Mouse (Mus musculus) hindbrain, embryonic 14.5 days (tissue): ENCODE measurements around the gene Pld5. TPM values are rescaled to one million over a fixed set of nuclear protein-coding genes. Genes with fewer than 3 reads are reported as not detected.

ENCODE experiments used
- ATAC-seq: fragments of 200-750 bp; cut with Nextera tagmentation; 2 replicates; pipeline ENCODE4 v1.8.0; 2017; ENCODE audit warnings: moderate number of reproducible peaks, mild to moderate bottlenecking, moderate TSS enrichment, moderate library complexity; ENCODE audit not compliant: low FRiP score
- DNase-seq: peaks from one replicate; pipeline ENCODE4 v3.0.0-alpha.2; 2015; ENCODE audit warnings: low spot score
- H3K27ac ChIP-seq: fragments of 300-500 bp; sonication (generic); 2 replicates; pipeline ENCODE4 v1.5.1; 2014; ENCODE audit warnings: mild to moderate bottlenecking, moderate library complexity
- H3K27me3 ChIP-seq: fragments of 300-500 bp; sonication (generic); 2 replicates; pipeline ENCODE4 v1.6.1; 2014; ENCODE audit warnings: mild to moderate bottlenecking, low read length, mixed read lengths; ENCODE audit not compliant: control insufficient read depth, insufficient read depth
- H3K36me3 ChIP-seq: fragments of 300-500 bp; sonication (generic); replicated peaks from 2 replicates; pipeline ENCODE4 v1.6.1; 2014; ENCODE audit not compliant: control insufficient read depth, insufficient read depth
- H3K4me1 ChIP-seq: fragments of 300-500 bp; sonication (generic); replicated peaks from 2 replicates; pipeline ENCODE4 v1.6.1; 2014; ENCODE audit warnings: antibody characterized with exemption, low read length, mixed read lengths; ENCODE audit not compliant: control insufficient read depth, insufficient read depth
- H3K4me2 ChIP-seq: fragments of 300-500 bp; sonication (generic); replicated peaks from 2 replicates; pipeline ENCODE4 v1.6.1; 2014; ENCODE audit warnings: mild to moderate bottlenecking, moderate library complexity
- H3K4me3 ChIP-seq: fragments of 300-500 bp; sonication (generic); replicated peaks from 2 replicates; pipeline ENCODE4 v1.5.1; 2014; ENCODE audit warnings: mild to moderate bottlenecking, low read length
- H3K9ac ChIP-seq: fragments of 300-500 bp; sonication (generic); 2 replicates; pipeline ENCODE4 v1.6.1; 2014
- H3K9me3 ChIP-seq: fragments of 300-500 bp; sonication (generic); 2 replicates; pipeline ENCODE4 v1.6.1; 2016; ENCODE audit warnings: low read length; ENCODE audit not compliant: control insufficient read depth
- WGBS: fragments of 180-500 bp; shearing (Covaris S2); extraction: QIAGEN DNeasy Blood & Tissue Kit; methylation state at CpG from one replicate; pipeline ENCODE4 v1.1.7; 2014; 5-methylcytosine and 5-hydroxymethylcytosine counted together
- polyA plus RNA-seq: library from polyadenylated mRNA; unstranded; fragments of >200 nt; fragmentation: Nextera tagmentation; extraction: Ambion mirVana; gene quantifications from 2 replicates; pipeline ENCODE4 v1.2.1, GENCODE M21; 2014

Pld5 gene
- polyA plus RNA-seq, 1 experiment from 2014 or later, result 5.5 TPM

DNA sequence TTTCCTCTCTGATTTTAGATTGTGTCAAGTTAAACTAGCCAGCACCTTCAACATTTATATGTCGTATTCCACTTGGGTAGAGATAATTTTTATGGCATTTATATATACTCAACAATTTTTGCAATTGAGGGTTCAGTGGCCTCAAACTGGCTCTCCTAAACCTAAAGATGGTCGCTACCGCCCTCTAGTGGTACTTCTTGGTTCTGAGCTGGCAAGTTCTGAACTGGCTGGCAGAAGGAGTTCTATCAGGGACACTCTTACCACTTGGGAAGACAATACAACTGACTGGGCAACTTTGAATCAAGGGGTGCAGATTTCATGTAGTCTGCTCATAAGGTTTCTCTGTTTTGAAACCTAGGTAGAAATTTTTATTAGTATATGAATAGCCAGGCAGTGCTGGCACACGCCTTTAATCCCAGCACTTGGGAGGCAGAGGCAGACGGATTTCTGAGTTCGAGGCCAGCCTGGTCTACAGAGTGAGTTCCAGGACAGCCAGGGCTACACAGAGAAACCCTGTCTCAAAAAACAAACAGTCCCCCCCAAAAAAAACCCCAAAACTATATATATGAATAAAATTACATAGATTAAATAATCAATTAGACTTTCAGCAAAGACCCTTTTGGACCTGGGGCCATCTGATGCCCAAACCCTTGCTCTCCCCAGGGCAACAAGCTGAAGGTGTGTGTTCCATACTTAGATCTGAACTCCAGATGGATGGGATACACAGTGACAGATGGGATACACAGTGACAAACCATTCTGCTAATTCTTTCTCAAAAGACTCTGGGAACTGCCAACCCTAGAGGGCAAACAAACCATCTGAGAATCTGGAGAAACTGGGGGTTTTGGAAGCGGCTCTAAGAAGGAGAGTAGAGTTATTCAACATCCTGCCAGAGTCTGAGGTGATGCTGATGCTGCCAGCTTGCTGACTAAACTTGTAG, 351.0 kb downstream of the Pld5 start:
- Histone ChIP-seq H3K9me3 (no peaks in the 10 kb centered on the region), H3K27me3 (no peaks in the 10 kb centered on the region), H3K9ac (no peak overlapping the region), H3K4me1 (no peaks in the 10 kb centered on the region), H3K27ac (no peak overlapping the region), H3K4me2 (no peak overlapping the region), H3K36me3 (no peaks in the 10 kb centered on the region), H3K4me3 (no peak overlapping the region)
- WGBS, result 53% methylated on average over 7 of the region's 7 CpGs
- ATAC-seq (0 out of 2 replicates have a peak, but pooled peaks have one; percentile 58), DNase-seq (peak; percentile 90)

GRCm38 (mm10) chr1:175921091-175921490, 354.0 kb downstream of the Pld5 start:
- H3K9me3 ChIP-seq, result no peaks in the 10 kb centered on the region
- no peaks in the 10 kb centered on the region for H3K4me1 ChIP-seq
- H3K4me3 ChIP-seq, result no peak overlapping the region
- no peak overlapping the region for H3K27ac ChIP-seq
- H3K9ac ChIP-seq, result no peak overlapping the region
- H3K4me2 ChIP-seq, result no peak overlapping the region
- DNase-seq (no peak), ATAC-seq (no peak)
- H3K36me3 ChIP-seq, result no peaks in the 10 kb centered on the region
- H3K27me3 ChIP-seq, result no peaks in the 10 kb centered on the region
- WGBS, result 90% methylated on average over 8 of the region's 8 CpGs

DNA sequence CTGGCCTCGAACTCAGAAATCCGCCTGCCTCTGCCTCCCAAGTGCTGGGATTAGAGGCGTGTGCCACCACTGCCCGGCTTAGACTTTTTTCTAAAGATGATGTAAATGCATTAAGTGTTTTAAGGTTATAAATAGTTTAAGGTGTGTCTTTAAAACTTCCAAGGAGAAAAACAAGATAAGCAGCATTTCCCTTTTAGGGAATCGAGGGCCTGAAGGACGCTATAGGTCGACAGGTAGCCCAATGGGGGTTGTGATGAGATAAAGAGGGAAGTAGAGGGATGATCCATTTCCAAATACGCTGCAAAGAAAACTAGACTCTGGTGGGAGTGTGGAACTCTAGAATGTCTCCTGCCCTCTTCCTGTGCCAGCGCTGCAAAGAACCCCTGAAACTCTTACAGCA, 355.1 kb downstream of the Pld5 start, which contains the start of gene Gm38100:
TSS of gene Gm38100 (plus strand) at position 301 of the 400 bp plus-strand sequence.
- DNase-seq (no peak), ATAC-seq (no peak)
- Histone ChIP-seq H3K36me3 (no peaks in the 10 kb centered on the region), H3K4me2 (no peak within 1 kb of the TSS), H3K27me3 (no peaks in the 10 kb centered on the region), H3K4me3 (no peak within 1 kb of the TSS), H3K4me1 (no peaks in the 10 kb centered on the region), H3K9me3 (no peaks in the 10 kb centered on the region), H3K27ac (no peak within 1 kb of the TSS), H3K9ac (no peak within 1 kb of the TSS)
- 91% methylated on average over 9 of the region's 9 CpGs for WGBS

DNA sequence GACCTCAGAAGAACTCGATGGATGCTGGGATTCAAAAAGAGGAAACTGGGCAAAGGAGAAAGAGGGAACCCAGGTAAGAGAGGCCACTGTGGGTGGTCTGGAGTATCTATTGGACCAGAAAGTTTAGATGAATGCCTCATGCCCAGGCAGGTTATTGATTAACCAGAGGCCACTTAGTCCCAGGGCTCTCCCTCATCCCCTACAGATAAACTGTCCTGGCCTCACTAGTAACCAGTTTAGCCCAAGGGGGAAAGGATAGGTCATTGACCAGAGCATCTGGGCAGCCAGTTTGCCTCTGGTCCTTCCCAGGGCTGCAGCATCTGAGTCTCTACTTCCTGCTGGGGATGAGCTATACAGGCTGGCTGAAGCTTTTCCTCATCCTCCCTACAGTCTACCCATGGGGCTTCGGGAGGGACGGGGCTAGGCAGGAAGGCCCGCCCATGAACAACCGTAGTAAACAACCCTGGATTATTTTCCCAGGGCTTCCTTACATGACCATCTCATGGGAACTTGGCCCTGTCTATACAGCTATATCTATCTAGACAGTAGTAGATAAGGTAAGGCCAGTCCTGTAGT, 361.3 kb downstream of the Pld5 start:
- Histone ChIP-seq H3K27ac (no peak overlapping the region), H3K4me2 (no peak overlapping the region), H3K36me3 (0 out of 2 replicates have a peak, but pooled peaks cover 1% of the 10 kb centered on the region), H3K4me3 (no peak overlapping the region), H3K27me3 (no peaks in the 10 kb centered on the region), H3K9ac (no peak overlapping the region), H3K4me1 (no peaks in the 10 kb centered on the region), H3K9me3 (no peaks in the 10 kb centered on the region)
- ATAC-seq (no peak), DNase-seq (no peak)
- WGBS, result 65% methylated on average over 5 of the region's 5 CpGs
